Mouse (Mus musculus) heart, embryonic 11.5 days (tissue): ENCODE data around the gene Cdt1. TPM values are rescaled to one million over a fixed set of nuclear protein-coding genes. Genes with fewer than 3 reads are reported as not detected.

Experiments used
- ATAC-seq: fragments of 200-750 bp; cut with Nextera tagmentation; replicated peaks from 2 replicates; pipeline ENCODE4 v1.8.0; 2017; ENCODE audit warnings: moderate library complexity; ENCODE audit not compliant: insufficient number of reproducible peaks, low FRiP score, low TSS enrichment
- H3K27ac ChIP-seq: fragments of 300-500 bp; sonication (generic); 2 replicates; pipeline ENCODE4 v1.5.1; 2014; ENCODE audit warnings: mild to moderate bottlenecking, low read depth, low read length
- H3K27me3 ChIP-seq: fragments of 300-500 bp; sonication (generic); 2 replicates; pipeline ENCODE4 v1.6.1; 2014; ENCODE audit warnings: mild to moderate bottlenecking, low read length, mixed read lengths; ENCODE audit not compliant: control insufficient read depth, insufficient read depth
- H3K36me3 ChIP-seq: fragments of 300-500 bp; sonication (generic); 2 replicates; pipeline ENCODE4 v1.6.1; 2014; ENCODE audit warnings: mild to moderate bottlenecking, low read length, moderate library complexity, mixed read lengths; ENCODE audit not compliant: control insufficient read depth, insufficient read depth
- H3K4me1 ChIP-seq: fragments of 300-500 bp; sonication (generic); 2 replicates; pipeline ENCODE4 v1.6.1; 2014; ENCODE audit warnings: low read length; ENCODE audit not compliant: control insufficient read depth, insufficient read depth
- H3K4me2 ChIP-seq: fragments of 300-500 bp; sonication (generic); 2 replicates; pipeline ENCODE4 v1.6.1; 2014; ENCODE audit warnings: mild to moderate bottlenecking, moderate library complexity
- H3K4me3 ChIP-seq: fragments of 300-500 bp; sonication (generic); 2 replicates; pipeline ENCODE4 v1.5.1; 2014; ENCODE audit warnings: low read depth, low read length
- H3K9ac ChIP-seq: fragments of 300-500 bp; sonication (generic); 2 replicates; pipeline ENCODE4 v1.6.1; 2014; ENCODE audit warnings: mild to moderate bottlenecking, low read depth, low read length, moderate library complexity
- H3K9me3 ChIP-seq: fragments of 300-500 bp; sonication (generic); replicated peaks from 2 replicates; pipeline ENCODE4 v1.6.1; 2016; ENCODE audit warnings: low read length; ENCODE audit not compliant: control insufficient read depth
- WGBS: fragments of 180-500 bp; shearing (Covaris S2); extraction: QIAGEN DNeasy Blood & Tissue Kit; methylation state at CpG from one replicate; pipeline ENCODE4 v1.1.7; 2014; ENCODE audit not compliant: insufficient replicate concordance; 5-methylcytosine and 5-hydroxymethylcytosine counted together
- polyA plus RNA-seq: library from polyadenylated mRNA; unstranded; fragments of >200 nt; fragmentation: Nextera tagmentation; extraction: Ambion mirVana; gene quantifications from 2 replicates; pipeline ENCODE4 v1.2.1, GENCODE M21; 2014

Gene Cdt1
- polyA plus RNA-seq, result 29.5 and 30.4 TPM in 2 replicates

GRCm38 (mm10) chr8:122567361-122568108, at the start of gene Cdt1:
TSS of gene Cdt1 (plus strand) at chr8:122568015.
- peaks cover 24% of the 10 kb centered on the region for H3K4me1 ChIP-seq
- H3K4me2 ChIP-seq, result peak within 1 kb of the TSS; percentile 88
- no peaks in the 10 kb centered on the region for H3K9me3 ChIP-seq
- under 1% methylated on average over 62 of the region's 62 CpGs for WGBS
- H3K27me3 ChIP-seq, result no peaks in the 10 kb centered on the region
- H3K9ac ChIP-seq, result peak within 1 kb of the TSS; percentile 96
- peak within 1 kb of the TSS; percentile 94 for H3K27ac ChIP-seq
- peak; percentile 94 for ATAC-seq
- peak within 1 kb of the TSS; percentile 93 for H3K4me3 ChIP-seq
- H3K36me3 ChIP-seq, result peaks cover 26% of the 10 kb centered on the region

GRCm38 (mm10) chr8:122520611-122521010, 47.2 kb upstream of the Cdt1 start:
- no peak overlapping the region for H3K9ac ChIP-seq
- 44% methylated on average over 11 of the region's 11 CpGs for WGBS
- ATAC-seq, result no peak
- H3K36me3 ChIP-seq, result 0 out of 2 replicates have a peak, but pooled peaks cover 3% of the 10 kb centered on the region
- H3K4me1 ChIP-seq, result peaks cover 77% of the 10 kb centered on the region
- H3K27me3 ChIP-seq, result no peaks in the 10 kb centered on the region
- peak overlapping the region; percentile 37 for H3K27ac ChIP-seq
- H3K9me3 ChIP-seq, result no peaks in the 10 kb centered on the region
- H3K4me3 ChIP-seq, result no peak overlapping the region
- no peak overlapping the region for H3K4me2 ChIP-seq

GRCm38 (mm10) chr8:122522796-122523651, 44.8 kb upstream of the Cdt1 start:
- H3K9ac ChIP-seq, result peak overlapping the region; percentile 67
- WGBS, result 38% methylated on average over 14 of the region's 14 CpGs
- no peaks in the 10 kb centered on the region for H3K9me3 ChIP-seq
- H3K4me2 ChIP-seq, result peak overlapping the region; percentile 55
- H3K36me3 ChIP-seq, result 0 out of 2 replicates have a peak, but pooled peaks cover 3% of the 10 kb centered on the region
- ATAC-seq, result no peak
- H3K4me3 ChIP-seq, result peak overlapping the region; percentile 21
- H3K27ac ChIP-seq, result peak overlapping the region; percentile 63
- peaks cover 87% of the 10 kb centered on the region for H3K4me1 ChIP-seq
- no peaks in the 10 kb centered on the region for H3K27me3 ChIP-seq

- Histone ChIP-seq H3K9me3 (no peaks in the 10 kb centered on the region), H3K27me3 (no peaks in the 10 kb centered on the region), H3K4me2 (peak overlapping the region; percentile 55), H3K36me3 (0 out of 2 replicates have a peak, but pooled peaks cover 3% of the 10 kb centered on the region), H3K9ac (peak overlapping the region; percentile 67), H3K27ac (peak overlapping the region; percentile 63), H3K4me1 (peaks cover 80% of the 10 kb centered on the region), H3K4me3 (peak overlapping the region; percentile 21; the same call in 1 of the 2 replicates)
- no peak for ATAC-seq
- WGBS, result 19% methylated on average over 23 of the region's 23 CpGs
These were observed 44.0 kb upstream of the Cdt1 start for GRCm38 (mm10) chr8:122523652-122524360.

- Histone ChIP-seq H3K27ac (peak overlapping the region; percentile 63; the same call in 1 of the 2 replicates), H3K4me2 (peak overlapping the region; percentile 55)
- 74% methylated on average over 6 of the region's 6 CpGs for WGBS
These were observed 43.3 kb upstream of the Cdt1 start for GRCm38 (mm10) chr8:122524506-122524905.

GRCm38 (mm10) chr8:122525004-122525403, 42.8 kb upstream of the Cdt1 start:
- Histone ChIP-seq H3K4me3 (no peak overlapping the region), H3K27ac (peak overlapping the region; percentile 90), H3K9ac (no peak overlapping the region; the same call in 1 of the 2 replicates), H3K27me3 (no peaks in the 10 kb centered on the region), H3K9me3 (no peaks in the 10 kb centered on the region), H3K4me2 (peak overlapping the region; percentile 55), H3K36me3 (peaks cover 6% of the 10 kb centered on the region; the same call in 1 of the 2 replicates), H3K4me1 (peaks cover 72% of the 10 kb centered on the region)
- ATAC-seq, result peak; percentile 62; the same call in 1 of the 2 replicates
- whole genome bisulfite sequencing, result 60% methylated on average over 6 of the region's 6 CpGs

More at GRCm38 (mm10) chr8:122524506-122524905, 43.3 kb upstream of the Cdt1 start:
- Histone ChIP-seq H3K4me1 (peaks cover 76% of the 10 kb centered on the region), H3K27me3 (no peaks in the 10 kb centered on the region), H3K9me3 (no peaks in the 10 kb centered on the region), H3K4me3 (no peak overlapping the region), H3K9ac (peak overlapping the region; percentile 47), H3K36me3 (peaks cover 6% of the 10 kb centered on the region; the same call in 1 of the 2 replicates)
- no peak for ATAC-seq

DNA sequence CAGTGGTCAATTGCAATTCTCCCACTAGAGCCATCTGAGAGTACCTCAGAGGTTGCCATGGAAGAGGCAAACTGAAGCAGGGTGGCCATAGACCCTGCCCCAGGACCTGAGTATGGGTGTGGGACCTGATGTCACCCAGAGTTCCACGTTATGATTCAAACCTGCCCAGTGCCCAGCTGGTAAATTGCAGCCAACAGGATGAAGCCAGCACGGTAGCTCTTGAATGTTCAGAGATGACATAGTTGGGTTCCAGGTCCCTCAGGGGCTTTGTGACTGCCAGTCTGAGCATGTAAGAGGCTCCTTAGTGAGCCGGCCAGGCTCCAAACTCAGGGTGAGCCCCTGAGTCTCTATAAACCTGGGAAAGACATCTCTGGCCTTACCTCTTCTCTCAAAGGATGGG, 41.7 kb upstream of the Cdt1 start:
- Histone ChIP-seq H3K9ac (peak overlapping the region; percentile 58), H3K4me3 (no peak overlapping the region), H3K9me3 (no peaks in the 10 kb centered on the region), H3K27ac (peak overlapping the region; percentile 90), H3K27me3 (no peaks in the 10 kb centered on the region), H3K4me1 (peaks cover 70% of the 10 kb centered on the region), H3K4me2 (peak overlapping the region; percentile 46), H3K36me3 (peaks cover 6% of the 10 kb centered on the region; the same call in 1 of the 2 replicates)
- 48% methylated on average over 3 of the region's 3 CpGs for whole genome bisulfite sequencing
- no peak for ATAC-seq
